Mouse (Mus musculus) lung, adult 2 months (tissue): Measurements from ENCODE around the gene Tnn.

ENCODE experiments used
- CTCF ChIP-seq: fragments of 200-500 bp; IDR thresholded peaks from 2 replicates; pipeline ENCODE4 v1.5.1; 2011; ENCODE audit warnings: mild to moderate bottlenecking, low read length, control low read depth; ENCODE audit not compliant: insufficient read depth
- POLR2A ChIP-seq: fragments of 200-500 bp; IDR thresholded peaks from 2 replicates; pipeline ENCODE4 v1.6.1; 2011; ENCODE audit warnings: low read depth, mild to moderate bottlenecking, control low read depth, low read length, borderline replicate concordance; ENCODE audit errors: extremely low read depth

DNA sequence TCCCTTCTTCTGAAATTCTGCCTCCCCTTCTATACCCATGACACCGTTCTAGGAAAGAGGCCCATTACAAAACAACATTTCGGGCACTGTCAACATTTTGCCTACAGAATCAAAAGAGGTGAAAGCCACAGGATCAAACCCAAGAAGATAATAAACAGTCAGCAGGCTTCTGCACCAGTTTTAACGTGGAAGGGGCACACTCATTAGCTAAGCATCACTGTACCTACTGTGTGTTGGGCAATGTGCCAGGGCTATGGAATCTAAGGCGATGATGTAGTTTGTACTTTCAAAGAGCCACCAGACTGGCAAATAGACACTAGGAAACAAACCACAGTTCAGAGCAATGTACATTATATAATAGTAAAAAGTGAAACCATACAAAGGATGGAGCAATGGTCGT lies 107.4 kb downstream of the Tnn start:
- TF ChIP-seq CTCF (no peak), POLR2A (no peak)
